Mouse (Mus musculus): ENCODE results near the gene Trpm3. TPM values are rescaled to one million over a fixed set of nuclear protein-coding genes. Genes with fewer than 3 reads are reported as not detected.

Trpm3 gene
- polyA plus RNA-seq, 1 experiment from 2014 or later, result 14.8 TPM

DNA sequence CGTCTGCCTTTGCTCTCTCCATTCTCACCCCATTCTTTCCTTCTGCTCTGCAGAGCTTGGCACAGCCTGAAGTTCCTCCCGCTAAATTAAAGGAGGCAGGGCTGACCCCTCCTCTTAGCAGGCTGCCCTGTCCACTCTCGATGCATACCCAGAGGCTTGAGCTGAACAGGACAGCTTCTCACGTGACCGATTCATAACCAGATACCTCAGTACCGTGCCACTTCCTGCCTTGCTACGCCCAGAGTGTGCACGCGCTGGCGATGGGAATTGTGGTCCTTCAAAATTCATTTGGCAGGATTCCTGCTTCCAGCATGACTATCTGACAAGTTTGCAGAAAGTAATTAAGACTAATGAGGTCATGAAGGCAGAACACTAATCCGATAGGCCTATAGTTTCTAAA, 433.6 kb downstream of the Trpm3 start:
- DNase-seq (no peak), ATAC-seq (ENCODE audit: low FRiP score, low TSS enrichment) (no peak)
- H3K4me3 ChIP-seq (replicated peaks; ENCODE audit: low read depth, low read length), result no peak overlapping the region
- H3K4me1 ChIP-seq (ENCODE audit: control insufficient read depth, insufficient read depth, low read length), result no peaks in the 10 kb centered on the region
- no peak overlapping the region for H3K4me2 ChIP-seq (ENCODE audit: low read length)
- H3K9ac ChIP-seq (replicated peaks; ENCODE audit: low read length), result no peak overlapping the region
- H3K9me3 ChIP-seq (ENCODE audit: control insufficient read depth, low read length), result no peaks in the 10 kb centered on the region
- no peaks in the 10 kb centered on the region for H3K27me3 ChIP-seq (ENCODE audit: control insufficient read depth, insufficient read depth, low read length)
- 74% methylated on average over 11 of the region's 11 CpGs for WGBS
- H3K27ac ChIP-seq (replicated peaks; ENCODE audit: low read depth, low read length), result no peak overlapping the region
- H3K36me3 ChIP-seq (ENCODE audit: control insufficient read depth, insufficient read depth, low read length), result no peaks in the 10 kb centered on the region

DNA sequence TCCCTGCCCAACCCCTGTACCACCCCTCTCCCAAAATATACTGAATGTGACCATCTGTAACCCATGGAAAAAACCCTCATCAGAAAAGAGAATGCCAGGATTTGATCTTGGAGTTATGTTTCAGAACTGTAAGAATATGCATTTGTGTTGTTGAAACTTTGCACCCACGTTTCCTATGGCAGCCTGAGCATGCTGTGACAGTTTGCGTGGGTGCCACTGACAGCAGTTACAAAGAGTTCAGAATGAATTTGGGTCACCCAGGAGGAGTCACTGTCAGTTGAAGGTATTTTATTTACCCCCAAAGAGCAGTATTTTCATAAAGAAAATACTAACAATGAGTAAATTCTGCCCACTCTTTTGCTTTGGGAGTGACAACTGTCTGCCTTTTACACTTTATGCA, 434.0 kb downstream of the Trpm3 start:
- H3K36me3 ChIP-seq (ENCODE audit: control insufficient read depth, insufficient read depth, low read length), result no peaks in the 10 kb centered on the region
- 83% methylated on average over 2 of the region's 2 CpGs for WGBS
- no peaks in the 10 kb centered on the region for H3K9me3 ChIP-seq (ENCODE audit: control insufficient read depth, low read length)
- H3K4me2 ChIP-seq (ENCODE audit: low read length), result no peak overlapping the region
- DNase-seq (no peak), ATAC-seq (ENCODE audit: low FRiP score, low TSS enrichment) (no peak)
- no peak overlapping the region for H3K27ac ChIP-seq (replicated peaks; ENCODE audit: low read depth, low read length)
- H3K4me1 ChIP-seq (ENCODE audit: control insufficient read depth, insufficient read depth, low read length), result no peaks in the 10 kb centered on the region
- no peak overlapping the region for H3K4me3 ChIP-seq (replicated peaks; ENCODE audit: low read depth, low read length)
- no peaks in the 10 kb centered on the region for H3K27me3 ChIP-seq (ENCODE audit: control insufficient read depth, insufficient read depth, low read length)
- H3K9ac ChIP-seq (replicated peaks; ENCODE audit: low read length), result no peak overlapping the region

DNA sequence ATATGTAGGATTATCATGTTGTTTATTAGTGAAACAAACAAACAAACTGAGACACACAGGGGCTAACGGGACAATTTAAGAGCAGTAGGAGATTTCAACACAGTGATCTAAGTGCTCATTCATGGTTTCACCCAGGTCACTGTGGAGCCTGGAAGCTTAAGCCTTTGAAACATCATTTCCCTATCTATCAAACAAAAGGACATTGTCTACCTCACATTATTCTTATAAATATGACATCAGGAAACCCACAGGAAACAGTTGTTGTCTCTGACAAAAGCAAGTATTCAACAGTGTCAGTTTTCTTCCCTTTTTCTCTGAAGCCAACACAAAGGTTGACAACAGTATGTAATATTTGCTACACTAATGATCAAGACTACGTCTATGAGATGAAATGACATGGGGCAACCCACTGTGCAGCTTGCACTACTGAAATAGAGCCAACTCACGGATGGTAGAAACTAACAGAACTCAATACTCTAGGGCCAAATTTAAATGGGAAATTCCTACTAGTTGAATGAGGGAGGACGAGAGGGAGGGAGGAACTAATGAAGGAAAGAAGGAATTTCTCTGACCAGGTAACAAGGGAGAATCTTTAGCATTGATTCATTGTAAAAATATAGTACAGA, 443.4 kb downstream of the Trpm3 start:
- H3K4me1 ChIP-seq (ENCODE audit: control insufficient read depth, insufficient read depth, low read length), result no peaks in the 10 kb centered on the region
- H3K9ac ChIP-seq (replicated peaks; ENCODE audit: low read length), result no peak overlapping the region
- H3K27ac ChIP-seq (replicated peaks; ENCODE audit: low read depth, low read length), result no peak overlapping the region
- no peaks in the 10 kb centered on the region for H3K9me3 ChIP-seq (ENCODE audit: control insufficient read depth, low read length)
- H3K36me3 ChIP-seq (ENCODE audit: control insufficient read depth, insufficient read depth, low read length), result no peaks in the 10 kb centered on the region
- H3K4me3 ChIP-seq (replicated peaks; ENCODE audit: low read depth, low read length), result no peak overlapping the region
- WGBS, result 77% methylated on average over 4 of the region's 4 CpGs
- DNase-seq, result no peak
- ATAC-seq (ENCODE audit: low FRiP score, low TSS enrichment), result no peak
- no peak overlapping the region for H3K4me2 ChIP-seq (ENCODE audit: low read length)
- H3K27me3 ChIP-seq (ENCODE audit: control insufficient read depth, insufficient read depth, low read length), result no peaks in the 10 kb centered on the region

DNA sequence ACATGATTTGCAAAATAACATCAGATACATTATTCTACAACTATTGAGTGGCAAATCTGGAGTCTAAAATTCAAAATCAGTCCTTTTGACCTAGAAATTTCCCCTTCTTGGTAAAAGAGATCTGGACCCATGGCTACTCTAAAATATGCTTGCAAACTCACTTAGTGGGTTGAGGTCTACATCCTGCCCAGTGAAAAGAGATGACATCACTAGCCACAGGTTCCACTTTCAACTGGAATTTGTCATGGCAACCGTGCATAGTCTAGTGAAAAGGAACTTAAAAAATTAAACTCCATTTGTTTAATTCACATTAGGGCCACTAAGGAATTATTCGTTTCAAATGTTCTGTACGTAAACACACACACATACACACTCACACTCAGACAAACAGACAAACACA, 455.6 kb downstream of the Trpm3 start:
- no peak overlapping the region for H3K27ac ChIP-seq (replicated peaks; ENCODE audit: low read depth, low read length)
- no peaks in the 10 kb centered on the region for H3K4me1 ChIP-seq (ENCODE audit: control insufficient read depth, insufficient read depth, low read length)
- DNase-seq, result no peak
- H3K27me3 ChIP-seq (ENCODE audit: control insufficient read depth, insufficient read depth, low read length), result no peaks in the 10 kb centered on the region
- H3K4me2 ChIP-seq (ENCODE audit: low read length), result no peak overlapping the region
- H3K4me3 ChIP-seq (replicated peaks; ENCODE audit: low read depth, low read length), result no peak overlapping the region
- WGBS, result 85% methylated on average over 3 of the region's 3 CpGs
- H3K9me3 ChIP-seq (ENCODE audit: control insufficient read depth, low read length), result no peaks in the 10 kb centered on the region
- no peak for ATAC-seq (ENCODE audit: low FRiP score, low TSS enrichment)
- H3K36me3 ChIP-seq (ENCODE audit: control insufficient read depth, insufficient read depth, low read length), result no peaks in the 10 kb centered on the region
- no peak overlapping the region for H3K9ac ChIP-seq (replicated peaks; ENCODE audit: low read length)

DNA sequence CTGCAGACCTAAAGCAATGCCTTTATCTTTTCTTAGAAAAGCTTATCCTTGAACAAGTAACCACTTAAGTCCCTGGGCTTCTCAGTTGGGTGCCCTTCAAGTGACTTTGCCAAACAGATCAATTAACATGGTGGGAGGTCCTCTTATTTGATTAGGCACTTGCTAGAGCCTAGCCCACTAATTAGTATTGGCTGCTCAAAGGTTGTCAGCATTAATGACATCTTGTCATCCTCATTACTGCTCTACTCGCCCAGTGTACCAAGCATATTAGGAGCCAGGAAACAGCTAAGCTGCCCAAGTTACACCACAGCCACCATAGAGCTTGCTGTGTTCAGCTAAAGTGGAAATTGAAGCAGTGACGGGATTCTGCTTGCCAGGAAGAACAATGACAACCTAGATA, 456.4 kb downstream of the Trpm3 start:
- Histone ChIP-seq H3K27ac (replicated peaks; ENCODE audit: low read depth, low read length) (no peak overlapping the region), H3K9me3 (ENCODE audit: control insufficient read depth, low read length) (no peaks in the 10 kb centered on the region), H3K36me3 (ENCODE audit: control insufficient read depth, insufficient read depth, low read length) (no peaks in the 10 kb centered on the region), H3K27me3 (ENCODE audit: control insufficient read depth, insufficient read depth, low read length) (no peaks in the 10 kb centered on the region), H3K4me2 (ENCODE audit: low read length) (no peak overlapping the region), H3K9ac (replicated peaks; ENCODE audit: low read length) (no peak overlapping the region), H3K4me3 (replicated peaks; ENCODE audit: low read depth, low read length) (no peak overlapping the region), H3K4me1 (ENCODE audit: control insufficient read depth, insufficient read depth, low read length) (no peaks in the 10 kb centered on the region)
- no peak for DNase-seq
- WGBS, result 52% methylated on average over 2 of the region's 2 CpGs
- no peak for ATAC-seq (ENCODE audit: low FRiP score, low TSS enrichment)

DNA sequence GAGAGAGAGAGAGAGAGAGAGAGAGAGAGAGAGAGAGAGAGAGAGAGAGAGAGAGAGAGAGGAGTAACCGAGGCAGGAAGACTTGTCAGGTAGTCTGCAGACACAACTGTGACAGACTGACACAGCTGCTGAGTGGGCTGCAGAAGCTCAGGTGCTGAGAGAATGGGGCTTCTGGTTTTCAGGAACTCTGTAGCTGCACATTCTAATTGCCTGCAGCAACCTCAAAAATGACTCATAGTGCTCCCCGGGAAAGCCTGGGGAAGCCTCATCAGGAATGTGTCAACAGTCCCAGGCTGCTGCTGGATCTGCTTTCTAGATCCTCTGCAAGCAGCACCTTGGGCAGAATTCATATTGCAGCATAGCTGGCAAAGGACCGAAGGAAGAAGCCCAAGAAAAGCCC, 457.9 kb downstream of the Trpm3 start:
- H3K36me3 ChIP-seq (ENCODE audit: control insufficient read depth, insufficient read depth, low read length), result no peaks in the 10 kb centered on the region
- H3K4me3 ChIP-seq (replicated peaks; ENCODE audit: low read depth, low read length), result no peak overlapping the region
- no peak for ATAC-seq (ENCODE audit: low FRiP score, low TSS enrichment)
- H3K9me3 ChIP-seq (ENCODE audit: control insufficient read depth, low read length), result no peaks in the 10 kb centered on the region
- 71% methylated on average over 3 of the region's 3 CpGs for WGBS
- no peaks in the 10 kb centered on the region for H3K4me1 ChIP-seq (ENCODE audit: control insufficient read depth, insufficient read depth, low read length)
- no peak for DNase-seq
- H3K9ac ChIP-seq (replicated peaks; ENCODE audit: low read length), result no peak overlapping the region
- H3K4me2 ChIP-seq (ENCODE audit: low read length), result no peak overlapping the region
- H3K27me3 ChIP-seq (ENCODE audit: control insufficient read depth, insufficient read depth, low read length), result no peaks in the 10 kb centered on the region
- H3K27ac ChIP-seq (replicated peaks; ENCODE audit: low read depth, low read length), result no peak overlapping the region

DNA sequence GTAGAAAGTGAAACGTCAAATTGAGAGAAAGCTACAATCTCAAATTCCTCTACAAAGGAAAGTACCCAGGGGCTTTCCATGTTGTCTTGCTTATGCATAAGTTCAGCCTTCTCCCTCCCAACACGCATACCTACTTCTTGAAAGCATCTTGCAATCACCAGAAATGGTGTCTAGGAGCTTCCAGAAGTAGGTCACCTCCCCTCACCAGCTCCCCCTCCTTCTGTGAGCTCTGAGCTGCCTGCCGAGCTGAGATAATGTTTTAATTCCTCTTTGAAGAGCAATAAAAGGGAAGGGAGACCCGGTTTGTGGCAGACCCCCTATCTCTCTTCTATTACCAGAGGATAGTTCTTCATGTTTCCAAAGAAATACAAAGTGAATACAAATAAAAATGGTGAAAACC, 465.5 kb downstream of the Trpm3 start:
- peak; percentile 38 for DNase-seq
- no peak overlapping the region for H3K4me3 ChIP-seq (replicated peaks; ENCODE audit: low read depth, low read length)

DNA sequence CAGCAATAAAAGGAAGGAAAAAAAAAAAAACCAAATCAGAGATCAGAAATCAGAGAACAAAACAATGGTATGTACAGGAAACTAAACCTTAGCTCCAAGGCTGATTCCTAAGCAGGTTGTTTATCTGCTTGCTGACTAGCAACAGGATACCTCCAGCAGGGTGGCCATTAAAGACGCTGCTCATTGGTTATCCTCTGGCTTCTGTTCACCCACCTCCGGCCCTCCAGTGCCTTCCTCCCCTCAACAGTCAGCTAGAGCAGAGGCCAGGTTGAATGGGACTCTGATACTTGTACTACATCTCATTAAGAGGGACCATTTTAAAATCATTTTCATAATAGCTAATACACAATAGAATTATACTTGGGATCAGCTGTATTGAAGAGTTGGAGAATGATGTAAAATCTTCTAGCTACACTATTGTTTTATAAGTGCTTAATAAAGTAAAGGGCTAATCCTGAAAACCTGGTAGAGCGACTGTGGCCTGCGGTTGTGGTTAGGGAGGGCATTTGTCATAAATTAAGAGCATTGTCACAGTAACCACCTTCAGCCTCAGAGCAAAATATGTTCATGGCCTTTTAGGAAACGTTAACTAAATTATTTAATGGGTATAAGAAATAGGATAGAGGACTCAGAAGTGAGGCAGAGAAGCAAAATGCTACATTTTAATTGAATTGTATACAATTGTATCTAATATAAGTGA, 469.3 kb downstream of the Trpm3 start:
- 65% methylated on average over 5 of the region's 5 CpGs for WGBS
- H3K9ac ChIP-seq (replicated peaks; ENCODE audit: low read length), result no peak overlapping the region
- H3K4me1 ChIP-seq (ENCODE audit: control insufficient read depth, insufficient read depth, low read length), result no peaks in the 10 kb centered on the region
- H3K27me3 ChIP-seq (ENCODE audit: control insufficient read depth, insufficient read depth, low read length), result no peaks in the 10 kb centered on the region
- no peak overlapping the region for H3K4me3 ChIP-seq (replicated peaks; ENCODE audit: low read depth, low read length)
- H3K36me3 ChIP-seq (ENCODE audit: control insufficient read depth, insufficient read depth, low read length), result no peaks in the 10 kb centered on the region
- no peak overlapping the region for H3K4me2 ChIP-seq (ENCODE audit: low read length)
- DNase-seq, result no peak
- ATAC-seq (ENCODE audit: low FRiP score, low TSS enrichment), result no peak
- no peaks in the 10 kb centered on the region for H3K9me3 ChIP-seq (ENCODE audit: control insufficient read depth, low read length)
- H3K27ac ChIP-seq (replicated peaks; ENCODE audit: low read depth, low read length), result no peak overlapping the region

More for the DNA sequence above, 465.5 kb downstream of the Trpm3 start:
- no peak overlapping the region for H3K27ac ChIP-seq (replicated peaks; ENCODE audit: low read depth, low read length)
- no peaks in the 10 kb centered on the region for H3K4me1 ChIP-seq (ENCODE audit: control insufficient read depth, insufficient read depth, low read length)
- WGBS, result 25% methylated on average over 4 of the region's 4 CpGs
- no peaks in the 10 kb centered on the region for H3K9me3 ChIP-seq (ENCODE audit: control insufficient read depth, low read length)
- ATAC-seq (ENCODE audit: low FRiP score, low TSS enrichment), result no peak
- H3K36me3 ChIP-seq (ENCODE audit: control insufficient read depth, insufficient read depth, low read length), result no peaks in the 10 kb centered on the region
- H3K9ac ChIP-seq (replicated peaks; ENCODE audit: low read length), result no peak overlapping the region
- no peaks in the 10 kb centered on the region for H3K27me3 ChIP-seq (ENCODE audit: control insufficient read depth, insufficient read depth, low read length)
- H3K4me2 ChIP-seq (ENCODE audit: low read length), result no peak overlapping the region

DNA sequence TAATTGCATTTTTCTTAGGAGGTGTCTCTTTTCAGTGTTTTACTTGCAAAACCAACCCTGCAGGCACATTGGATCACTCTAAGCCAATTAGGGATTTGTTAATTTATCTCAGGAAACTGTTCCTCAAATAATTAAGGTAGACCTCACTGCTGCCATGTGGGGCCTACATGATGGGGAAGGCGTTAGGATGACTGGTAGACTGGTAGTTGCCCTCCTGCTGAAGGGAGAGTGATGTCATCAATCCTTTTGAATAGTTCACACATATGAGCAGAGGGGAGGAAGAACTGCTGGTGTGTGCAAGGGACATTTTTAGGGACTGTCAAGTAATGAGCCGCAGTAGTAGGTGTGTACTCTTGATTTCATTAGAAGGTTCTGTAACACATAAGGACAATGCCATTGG, 472.8 kb downstream of the Trpm3 start:
- H3K4me3 ChIP-seq (replicated peaks; ENCODE audit: low read depth, low read length), result no peak overlapping the region
- H3K4me2 ChIP-seq (ENCODE audit: low read length), result no peak overlapping the region
- H3K36me3 ChIP-seq (ENCODE audit: control insufficient read depth, insufficient read depth, low read length), result no peaks in the 10 kb centered on the region
- H3K9me3 ChIP-seq (ENCODE audit: control insufficient read depth, low read length), result no peaks in the 10 kb centered on the region
- no peak overlapping the region for H3K27ac ChIP-seq (replicated peaks; ENCODE audit: low read depth, low read length)
- H3K4me1 ChIP-seq (ENCODE audit: control insufficient read depth, insufficient read depth, low read length), result no peaks in the 10 kb centered on the region
- ATAC-seq (ENCODE audit: low FRiP score, low TSS enrichment) (no peak), DNase-seq (no peak)
- WGBS, result 85% methylated on average over 2 of the region's 2 CpGs
- no peaks in the 10 kb centered on the region for H3K27me3 ChIP-seq (ENCODE audit: control insufficient read depth, insufficient read depth, low read length)
- H3K9ac ChIP-seq (replicated peaks; ENCODE audit: low read length), result no peak overlapping the region
